Mouse (Mus musculus): ENCODE results near the gene Pgbd5.
A peak's percentile ranks its signal among the peaks of the same experiment; 100 is the strongest.

Gene Pgbd5

GRCm38 (mm10) chr8:124439558-124439957 lies at the start of gene Pgbd5:
Gene Pgbd5 (minus strand): TSS chr8:124439658.
- DNase-seq: no peak

DNA sequence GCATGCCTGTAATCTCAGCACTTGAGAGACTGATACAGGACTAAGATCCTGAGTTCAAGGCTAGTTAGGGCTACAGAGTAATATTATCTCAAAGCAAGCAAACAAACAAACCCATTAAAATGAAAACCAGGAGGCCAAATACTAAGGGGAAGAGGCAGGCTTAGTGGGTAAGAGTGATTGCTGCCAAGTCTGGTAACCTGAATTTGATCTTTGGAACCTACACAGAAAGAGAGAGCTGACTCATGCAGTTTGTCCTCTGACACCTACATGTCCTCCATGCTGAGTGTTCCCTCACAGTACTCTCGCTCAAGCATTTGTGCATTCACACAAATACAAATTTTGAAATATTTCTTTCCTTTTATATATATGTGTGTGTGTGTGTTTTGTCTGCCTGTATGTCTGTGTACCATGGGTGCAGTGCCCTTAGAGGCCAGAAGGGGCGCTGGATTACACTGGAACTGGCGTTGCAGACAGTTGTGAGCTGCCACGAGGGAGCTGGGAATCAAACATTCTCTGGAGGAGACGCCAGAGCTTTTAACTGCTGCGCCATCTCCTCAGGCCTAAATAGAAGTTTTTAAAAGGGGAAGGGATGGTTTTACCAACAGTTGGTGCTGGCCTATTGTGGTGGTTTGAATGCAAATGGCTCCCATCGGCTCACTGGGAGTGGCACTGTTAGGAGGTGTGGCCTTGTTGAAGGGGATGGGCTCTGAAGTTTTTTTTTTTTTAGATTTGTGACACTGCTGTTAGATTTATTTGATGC lies 44.1 kb upstream of the Pgbd5 start:
- no peak for DNase-seq

DNA sequence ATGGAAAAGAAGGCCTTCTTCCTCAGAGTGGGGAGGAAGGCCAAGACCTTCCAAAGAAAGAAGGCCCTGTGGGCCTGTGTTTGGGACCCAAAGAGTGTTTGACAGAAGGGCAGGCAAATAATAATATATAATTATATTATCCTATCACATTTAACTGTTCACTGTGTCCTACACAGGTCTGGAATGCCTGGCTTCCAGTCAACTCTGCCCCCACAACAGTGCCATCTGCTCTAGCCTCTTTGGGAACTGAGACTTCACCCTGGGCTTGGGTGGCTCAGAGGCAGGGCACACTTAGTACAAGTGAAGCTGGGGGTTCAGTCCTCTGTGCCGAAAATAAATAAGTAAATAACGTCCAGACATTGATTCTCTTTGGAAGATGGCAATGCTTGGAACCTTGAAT lies 43.3 kb upstream of the Pgbd5 start:
- no peak for DNase-seq

DNA sequence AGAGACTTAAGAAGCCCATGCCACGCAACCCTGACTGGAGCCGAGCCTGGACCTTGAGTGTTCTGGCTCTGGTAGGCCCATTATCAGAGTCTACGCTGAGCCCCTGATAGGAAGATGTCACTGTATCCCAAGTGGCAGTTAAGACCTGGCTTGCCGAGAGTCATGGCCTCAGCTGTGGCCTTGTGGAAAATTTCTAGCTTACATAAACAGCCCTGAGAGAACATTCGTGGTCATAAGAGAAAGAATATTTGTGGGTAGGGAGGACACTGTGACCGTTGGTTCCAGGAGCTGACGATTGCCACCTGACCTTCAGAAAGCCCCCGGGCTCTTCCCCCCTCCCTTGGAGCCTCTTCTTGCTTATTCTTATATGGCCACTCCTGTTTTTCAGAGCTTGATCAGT lies 40.9 kb upstream of the Pgbd5 start:
- DNase-seq: no peak

- DNase-seq: no peak
Observed at GRCm38 (mm10) chr8:124479251-124479650, 39.8 kb upstream of the Pgbd5 start.

DNA sequence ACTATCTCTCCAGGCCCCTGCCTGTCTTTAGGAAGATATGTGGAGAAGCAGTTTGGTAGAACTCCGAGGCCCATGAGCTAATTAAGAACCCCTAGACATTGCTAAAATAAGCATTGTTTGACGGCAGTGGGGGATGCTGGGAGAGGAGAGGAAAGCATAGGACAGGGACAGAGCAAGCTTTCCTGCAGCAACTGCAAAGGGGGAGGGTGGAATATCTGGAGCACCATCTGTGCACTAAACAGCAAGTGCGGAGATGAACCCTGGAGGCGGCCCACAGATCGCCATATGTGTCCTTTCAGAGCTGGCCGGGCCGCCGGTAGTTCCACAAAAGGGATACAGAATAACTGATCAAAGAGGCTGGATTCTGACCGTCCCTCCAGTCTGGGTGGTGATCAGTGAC lies 37.2 kb upstream of the Pgbd5 start:
- DNase-seq: peak; percentile 53

- DNase-seq: no peak
Observed at GRCm38 (mm10) chr8:124475690-124476089, 36.2 kb upstream of the Pgbd5 start.

GRCm38 (mm10) chr8:124464641-124465040 lies 25.2 kb upstream of the Pgbd5 start:
- DNase-seq: no peak

DNA sequence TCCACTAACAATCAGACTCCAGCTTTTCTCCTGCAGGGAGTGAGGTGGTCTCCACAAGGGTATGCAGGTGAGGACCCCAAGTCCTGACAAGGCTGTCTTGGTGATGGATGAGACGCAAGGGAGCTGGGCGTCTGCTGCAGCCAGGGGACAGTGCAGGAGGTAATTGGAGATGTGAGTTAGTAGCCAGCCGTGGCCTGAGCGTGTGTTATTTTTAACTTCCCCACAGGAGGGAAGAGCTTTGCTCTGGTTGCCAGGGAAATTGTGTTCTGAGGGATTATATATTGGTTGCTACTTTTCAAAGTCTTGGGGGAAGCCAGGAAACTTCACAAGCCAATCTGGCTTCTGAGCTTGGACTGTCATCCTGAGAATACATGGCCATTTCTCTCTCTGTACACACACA lies 23.7 kb upstream of the Pgbd5 start:
- no peak for DNase-seq

- peak; percentile 32 for DNase-seq
Observed at GRCm38 (mm10) chr8:124462192-124462591, 22.7 kb upstream of the Pgbd5 start.

- no peak for DNase-seq
Observed at GRCm38 (mm10) chr8:124461103-124461502, 21.6 kb upstream of the Pgbd5 start.

DNA sequence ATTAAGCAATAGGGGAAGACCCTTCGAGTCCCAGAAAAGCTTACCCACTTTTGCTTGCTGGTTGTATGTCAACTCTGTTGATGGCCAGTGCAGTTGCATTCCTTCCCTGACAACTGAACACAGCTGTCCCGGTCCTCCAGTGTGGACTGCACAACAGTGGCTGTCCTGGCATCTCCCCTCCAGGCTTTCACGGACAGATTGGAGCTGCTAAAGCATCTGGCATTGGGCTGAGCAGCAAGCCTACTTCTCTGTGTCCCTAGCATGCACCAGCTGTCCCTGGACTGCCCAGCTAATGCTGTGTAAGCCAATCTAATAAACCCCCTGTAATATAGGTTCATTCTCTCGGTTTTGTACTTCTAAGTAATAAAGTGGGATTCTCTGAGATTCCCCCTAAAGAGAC lies 21.2 kb upstream of the Pgbd5 start:
- DNase-seq: no peak

- DNase-seq: no peak
Observed at GRCm38 (mm10) chr8:124459627-124460026, 20.2 kb upstream of the Pgbd5 start.

- DNase-seq: no peak
Observed at GRCm38 (mm10) chr8:124455359-124455758, 15.9 kb upstream of the Pgbd5 start.

GRCm38 (mm10) chr8:124450192-124450895 lies 10.9 kb upstream of the Pgbd5 start:
- DNase-seq: no peak

GRCm38 (mm10) chr8:124448962-124449670 lies 9.7 kb upstream of the Pgbd5 start:
- no peak for DNase-seq

GRCm38 (mm10) chr8:124436741-124437140 lies 2.7 kb downstream of the Pgbd5 start:
- no peak for DNase-seq

GRCm38 (mm10) chr8:124435707-124436243 lies 3.7 kb downstream of the Pgbd5 start:
- DNase-seq: no peak

DNA sequence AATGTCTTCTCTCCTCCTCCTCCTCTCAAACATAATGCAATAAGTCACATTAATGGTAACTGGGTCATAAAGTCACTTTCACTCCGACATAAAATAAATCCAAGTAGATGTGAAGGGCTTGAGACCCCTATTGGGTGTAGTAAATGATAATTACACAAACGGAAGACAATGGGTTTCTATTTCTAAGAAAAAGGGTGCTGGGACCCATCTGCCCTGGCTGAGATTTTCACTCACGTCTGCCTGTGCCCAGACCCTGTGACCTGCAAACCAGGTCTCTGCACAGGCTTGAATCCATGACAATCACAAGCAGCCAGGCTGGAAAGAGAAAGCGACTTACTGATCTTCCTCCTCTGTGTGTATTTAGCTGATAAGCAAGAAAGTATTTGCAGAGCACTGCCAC lies 4.3 kb downstream of the Pgbd5 start:
- no peak for DNase-seq

DNA sequence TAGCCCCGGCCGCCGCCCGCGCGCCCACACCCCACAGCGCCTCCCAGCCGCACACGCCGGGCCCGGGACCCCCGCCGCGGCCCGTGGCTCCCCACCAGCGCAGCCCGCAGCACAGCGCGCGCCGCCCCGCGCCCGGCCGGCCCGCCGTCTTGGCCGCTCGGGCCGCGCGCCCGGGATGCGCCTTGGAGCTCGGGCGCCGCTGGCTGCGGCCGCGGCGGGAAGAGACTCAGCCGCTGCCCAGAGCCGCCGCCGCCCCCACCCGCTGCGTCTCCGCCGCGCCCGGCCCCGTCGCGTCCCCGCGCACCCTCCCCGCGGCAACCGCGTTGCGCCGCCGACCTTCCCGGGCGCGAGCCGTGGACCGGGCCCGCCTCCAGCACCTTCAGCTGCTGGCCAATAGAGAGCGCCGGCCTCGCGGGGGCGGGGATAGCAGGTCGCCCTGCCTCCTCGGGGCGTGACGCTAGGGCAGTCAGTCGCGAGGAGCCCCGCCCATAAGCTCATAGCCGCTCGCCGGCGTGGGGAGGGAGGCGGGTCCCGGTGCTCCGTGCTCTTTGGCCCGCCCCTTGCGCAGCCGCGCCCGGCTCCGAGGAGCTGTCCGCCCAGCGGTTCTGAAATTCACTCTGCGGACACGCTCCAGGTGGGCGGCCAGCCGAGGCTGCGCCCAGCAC lies 5.2 kb downstream of the Pgbd5 start:
- peak; percentile 97 for DNase-seq

GRCm38 (mm10) chr8:124433451-124434125 lies 5.9 kb downstream of the Pgbd5 start:
- DNase-seq: peak; percentile 51

GRCm38 (mm10) chr8:124430881-124431280 lies 8.6 kb downstream of the Pgbd5 start:
- DNase-seq: no peak
